Mouse (Mus musculus): ENCODE results near the gene Prkag2.
A peak's percentile ranks its signal among the peaks of the same experiment; 100 is the strongest.

The Prkag2 gene

GRCm38 (mm10) chr5:25100516-25101125 is at the start of gene Prkag2:
Gene Prkag2 (minus strand): TSS chr5:25100642.
- peak; percentile 73 for DNase-seq (ENCODE audit: low read depth, low spot score)

DNA sequence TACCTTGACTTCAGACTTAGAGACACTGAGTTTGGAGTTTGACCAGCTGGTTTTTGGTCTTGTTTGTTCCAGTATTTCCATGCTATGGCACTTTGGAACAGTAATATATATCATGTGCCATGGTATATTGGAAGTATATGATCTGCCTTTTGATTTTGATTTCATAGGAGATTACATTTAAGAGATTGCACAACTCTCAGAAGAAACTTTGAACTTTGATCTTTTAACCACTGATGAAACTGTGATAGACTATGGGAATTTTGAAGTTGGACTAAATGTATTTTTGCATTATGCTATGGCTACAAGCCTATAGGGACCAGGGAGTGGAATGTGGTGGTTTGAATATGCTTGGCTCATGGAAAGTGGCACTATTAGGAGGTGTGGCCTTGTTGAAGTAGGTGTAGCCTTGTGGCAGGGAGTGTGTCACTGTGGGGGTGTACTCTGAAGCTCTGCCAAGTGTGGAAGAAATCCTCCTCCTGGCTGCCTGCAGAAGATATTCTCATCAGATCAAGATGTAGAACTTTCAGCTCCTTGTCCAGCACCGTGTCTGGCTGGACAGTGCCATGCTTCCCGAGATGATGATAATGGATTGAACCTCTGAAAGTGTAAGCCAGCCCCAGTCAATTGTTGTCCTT is 49.0 kb upstream of the Prkag2 start:
- DNase-seq (ENCODE audit: low read depth, low spot score) = no peak

DNA sequence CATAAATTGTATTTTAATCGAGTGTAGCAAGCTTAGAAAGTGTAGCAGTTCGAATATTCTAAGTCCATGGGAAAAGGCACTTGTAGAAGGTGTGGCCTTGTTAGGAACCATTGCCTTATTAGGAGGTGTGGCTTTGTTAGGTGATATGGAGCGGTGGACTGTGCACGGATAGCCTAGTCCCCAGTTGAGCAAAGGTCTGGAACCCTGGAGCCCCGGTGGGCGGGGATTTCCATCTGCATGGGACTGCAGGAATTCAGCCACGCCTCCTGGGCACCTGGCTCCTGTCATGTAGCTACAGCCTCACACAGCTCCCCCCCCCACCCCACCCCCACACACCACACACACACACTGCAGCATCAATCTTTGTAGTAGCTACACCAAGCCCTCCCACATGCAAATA is 46.3 kb upstream of the Prkag2 start:
- DNase-seq (ENCODE audit: low read depth, low spot score) = no peak

GRCm38 (mm10) chr5:25127865-25128264 is 27.4 kb upstream of the Prkag2 start:
- peak; percentile 12 for DNase-seq (ENCODE audit: low read depth, low spot score)

DNA sequence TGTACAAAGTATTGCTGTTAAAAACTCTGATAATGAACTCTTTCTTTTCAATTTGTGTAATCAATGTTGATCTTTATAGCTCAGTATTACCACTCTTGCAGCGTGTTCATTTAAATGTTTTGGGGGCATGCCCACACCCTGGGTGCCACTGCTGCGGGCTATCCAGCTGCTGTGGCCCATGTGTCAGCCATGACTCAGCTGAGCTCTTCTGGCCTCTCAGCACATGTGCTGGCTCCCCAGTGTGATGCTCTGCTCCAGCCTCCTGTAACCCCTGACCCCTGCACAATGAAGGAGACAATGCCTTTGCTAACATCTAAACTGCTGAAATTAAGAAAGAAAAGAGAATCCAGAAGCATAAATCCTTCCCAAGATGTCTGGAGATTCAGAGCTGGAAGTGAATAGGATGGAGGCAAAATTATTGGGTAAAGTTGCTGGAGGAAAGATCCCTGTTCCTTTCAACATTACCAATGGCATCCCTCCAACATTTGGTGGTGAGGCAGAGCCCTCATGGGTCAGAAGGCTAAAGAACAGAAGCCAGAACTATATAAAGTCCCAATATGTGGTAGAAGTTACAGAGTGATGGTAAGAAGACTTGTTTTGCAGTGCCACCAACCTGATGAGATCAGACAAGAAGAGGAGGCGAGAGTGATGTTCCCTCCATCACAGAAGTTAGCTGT is 25.6 kb upstream of the Prkag2 start:
- DNase-seq (ENCODE audit: low read depth, low spot score) = no peak

- DNase-seq (ENCODE audit: low read depth, low spot score) = no peak
These were observed 22.1 kb upstream of the Prkag2 start for GRCm38 (mm10) chr5:25122534-25122933.

GRCm38 (mm10) chr5:25119148-25119547 is 18.7 kb upstream of the Prkag2 start:
- DNase-seq (ENCODE audit: low read depth, low spot score) = no peak

DNA sequence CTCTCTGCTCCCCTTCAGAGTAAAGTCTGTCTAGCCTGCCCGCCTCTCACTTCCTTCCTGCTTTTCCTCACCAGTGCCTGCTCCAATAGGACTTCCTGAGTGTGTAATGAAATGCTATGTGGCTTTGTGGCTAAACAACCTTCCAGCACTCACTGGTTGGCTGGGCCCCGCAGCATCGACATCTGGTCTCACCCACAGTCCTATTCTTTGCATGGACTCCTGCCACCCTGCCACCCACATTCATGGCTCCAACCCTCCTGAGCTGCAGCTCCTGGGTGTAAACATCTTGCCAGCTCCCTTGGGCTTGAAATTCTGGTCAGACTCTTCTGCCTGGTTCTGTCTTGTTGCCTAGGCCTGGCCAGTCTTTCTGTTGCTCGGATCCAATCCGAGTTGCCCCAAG is 15.6 kb upstream of the Prkag2 start:
- DNase-seq (ENCODE audit: low read depth, low spot score) = no peak

DNA sequence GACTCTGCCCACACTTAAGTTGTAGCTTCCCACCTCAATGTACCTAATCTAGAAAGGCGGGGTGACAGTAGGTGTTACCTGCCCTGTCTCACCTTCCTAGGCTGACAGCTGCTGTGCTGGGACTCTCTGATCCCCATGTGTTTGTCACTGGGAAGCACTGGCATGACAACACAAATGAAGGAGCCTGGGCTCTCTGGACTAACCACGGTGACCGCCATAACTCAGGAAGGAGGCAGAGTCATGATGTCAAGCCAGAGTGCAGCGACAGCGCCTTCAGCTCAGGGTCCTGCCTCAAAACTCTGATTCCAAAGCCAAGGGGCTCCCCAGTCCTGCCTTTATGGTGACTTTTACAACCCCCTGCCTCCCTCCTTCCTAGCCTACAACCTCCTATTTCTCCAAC is 14.8 kb upstream of the Prkag2 start:
- no peak for DNase-seq (ENCODE audit: low read depth, low spot score)

DNA sequence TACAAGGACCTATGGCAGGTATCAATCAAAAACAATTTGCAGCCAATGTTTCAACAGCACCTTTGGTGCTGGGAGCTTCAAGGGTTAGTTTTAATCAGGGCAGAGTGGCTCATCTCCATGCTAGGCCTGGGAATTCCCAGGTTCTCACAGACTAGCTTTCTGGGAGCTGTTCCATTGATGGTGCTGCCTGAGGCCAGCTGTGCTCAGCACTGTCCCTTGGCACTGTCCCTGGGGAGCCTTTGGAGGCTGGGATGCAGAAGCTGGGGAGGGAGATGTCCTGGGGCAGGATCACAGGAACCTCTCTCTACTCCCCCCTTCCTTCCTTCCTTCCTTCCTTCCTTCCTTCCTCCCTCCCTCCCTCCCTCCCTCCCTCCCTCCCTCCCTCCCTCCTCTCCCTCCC is 13.7 kb upstream of the Prkag2 start:
- no peak for DNase-seq (ENCODE audit: low read depth, low spot score)

GRCm38 (mm10) chr5:25110314-25110713 is 9.9 kb upstream of the Prkag2 start:
- DNase-seq (ENCODE audit: low read depth, low spot score) = no peak

GRCm38 (mm10) chr5:25105748-25106147 is 5.3 kb upstream of the Prkag2 start:
- no peak for DNase-seq (ENCODE audit: low read depth, low spot score)

DNA sequence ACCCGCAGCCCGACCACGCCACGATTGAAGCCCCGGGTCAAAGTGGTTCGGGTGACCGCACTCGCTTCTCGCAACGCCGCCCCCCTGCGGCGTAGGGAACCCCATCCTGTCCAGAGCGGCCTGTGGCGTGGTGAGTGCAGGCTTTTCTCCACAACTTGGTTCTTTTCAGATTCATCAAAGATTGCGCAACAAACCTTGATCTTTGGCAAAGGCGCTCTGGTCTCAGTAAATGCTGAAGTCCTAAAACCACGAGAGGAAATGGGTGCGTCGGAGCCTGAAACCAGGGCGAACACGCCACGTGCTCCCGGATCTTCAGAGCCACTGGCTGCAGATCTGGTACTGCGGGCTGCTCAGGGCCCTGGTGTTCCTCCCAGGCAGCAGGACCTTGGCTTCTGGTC is 683 bp upstream of the Prkag2 start:
- DNase-seq (ENCODE audit: low read depth, low spot score) = peak; percentile 63

DNA sequence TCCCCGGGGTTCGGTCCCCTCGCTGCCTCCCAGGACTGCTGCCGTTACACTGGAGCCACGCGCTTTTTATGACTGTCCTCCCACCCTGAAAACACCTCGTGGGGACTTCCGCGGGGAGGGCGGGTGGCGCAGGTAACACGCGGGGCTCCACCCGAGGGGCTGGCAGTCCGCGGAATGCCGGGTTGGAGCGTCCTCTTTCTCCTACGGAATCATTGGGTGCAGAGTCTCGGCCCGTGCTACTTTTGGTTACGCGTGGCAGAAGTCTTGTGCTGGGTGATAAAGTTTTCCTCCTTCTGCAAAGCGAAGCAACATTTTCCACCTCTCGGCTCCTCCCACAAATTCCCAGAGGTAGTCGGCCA is 306 bp downstream of the Prkag2 start:
- peak; percentile 47 for DNase-seq (ENCODE audit: low read depth, low spot score)

DNA sequence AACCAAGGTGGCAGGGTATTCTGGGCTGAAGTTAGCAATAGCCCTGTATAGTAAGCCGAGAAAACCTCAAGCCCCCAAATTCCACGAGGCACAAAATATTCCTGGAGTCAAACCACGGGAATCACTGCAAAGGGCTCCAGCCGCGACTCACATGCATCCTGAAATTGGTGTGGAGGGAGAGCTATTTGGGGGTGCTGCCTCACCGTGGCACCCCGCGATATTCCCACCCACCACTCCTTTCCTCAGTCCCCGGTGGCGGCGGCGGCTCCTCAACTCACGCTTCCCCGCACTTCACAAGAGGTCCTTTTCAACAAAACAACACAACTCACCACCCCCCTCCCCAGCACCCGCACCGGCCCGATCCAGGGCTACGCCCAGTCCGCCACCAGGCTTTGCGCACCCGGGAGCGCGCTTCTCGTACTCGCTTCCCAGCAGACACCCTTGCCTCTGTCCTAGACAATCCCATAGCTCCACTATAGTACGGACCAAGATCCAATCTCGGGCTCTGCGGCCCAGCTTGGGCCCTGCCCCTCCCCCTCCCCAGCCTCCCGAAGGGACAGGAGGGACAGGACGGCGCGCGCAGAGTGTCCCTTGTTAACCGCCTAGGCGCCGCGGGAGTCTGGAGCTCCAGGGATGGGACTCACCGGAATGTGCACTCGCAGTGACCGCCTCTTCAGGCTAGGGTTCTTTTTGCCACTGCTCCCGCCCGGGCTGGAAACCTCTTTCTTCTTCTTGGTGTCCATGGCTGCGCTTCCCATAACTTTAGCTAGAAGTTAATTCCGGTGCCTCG is 880 bp downstream of the Prkag2 start:
- DNase-seq (ENCODE audit: low read depth, low spot score) = peak; percentile 28

DNA sequence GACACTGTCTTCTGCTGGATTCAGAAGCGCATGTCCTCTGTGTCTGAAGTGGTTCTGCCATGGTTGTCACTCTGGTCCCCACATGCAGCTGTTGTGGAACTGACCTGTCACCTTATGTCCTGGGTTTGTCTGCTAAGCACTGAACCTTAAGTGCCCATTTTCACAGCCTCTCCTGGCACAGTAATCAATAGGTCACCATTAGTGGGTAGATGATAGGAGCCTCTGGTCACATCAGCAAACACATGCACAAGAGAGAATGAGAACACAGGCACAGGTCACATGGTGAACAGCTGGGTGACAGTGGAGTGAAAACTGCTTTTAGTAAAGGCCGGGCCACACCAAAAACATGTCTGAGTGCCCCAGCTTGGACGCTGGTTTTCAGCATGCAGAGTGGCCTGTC is 2.6 kb downstream of the Prkag2 start:
- DNase-seq (ENCODE audit: low read depth, low spot score) = no peak

- no peak for DNase-seq (ENCODE audit: low read depth, low spot score)
These were observed 4.0 kb downstream of the Prkag2 start for GRCm38 (mm10) chr5:25096431-25096830.

- no peak for DNase-seq (ENCODE audit: low read depth, low spot score)
These were observed 7.7 kb downstream of the Prkag2 start for GRCm38 (mm10) chr5:25092630-25093245.

- no peak for DNase-seq (ENCODE audit: low read depth, low spot score)
These were observed 11.0 kb downstream of the Prkag2 start for GRCm38 (mm10) chr5:25089258-25089972.

GRCm38 (mm10) chr5:25088633-25089032 is 11.8 kb downstream of the Prkag2 start:
- no peak for DNase-seq (ENCODE audit: low read depth, low spot score)

- no peak for DNase-seq (ENCODE audit: low read depth, low spot score)
These were observed 12.3 kb downstream of the Prkag2 start for GRCm38 (mm10) chr5:25088111-25088510.
